Mouse (Mus musculus) CD8-positive naive resting alpha-beta T cell, adult 2 months (primary cell): ENCODE measurements around the gene Mgat4d.
"Not testable (repeated sequence)": the region's sequence is repeated elsewhere in the genome, so short reads cannot be mapped to it uniquely, and the experiment has no call there.

Source experiments
- DNase-seq, 2 experiments: peaks; one replicate each; pipeline ENCODE4 v3.0.0; 2022; ENCODE audit warnings: low read depth in 2 of 2, low spot score in 2 of 2

Gene Mgat4d

GRCm38 (mm10) chr8:83348263-83348662 is at the start of gene Mgat4d:
Gene Mgat4d (plus strand): TSS chr8:83348471.
- no peak for DNase-seq

- peak in 1 of 2 experiments; percentile 7 for DNase-seq
Measured at GRCm38 (mm10) chr8:83300135-83300534, 48.1 kb upstream of the Mgat4d start.

- DNase-seq = no peak
Measured at GRCm38 (mm10) chr8:83304946-83305345, 43.3 kb upstream of the Mgat4d start.

- no peak for DNase-seq
Measured at GRCm38 (mm10) chr8:83309836-83310235, 38.4 kb upstream of the Mgat4d start.

- not testable (repeated sequence) for DNase-seq
Measured at GRCm38 (mm10) chr8:83315084-83315483, 33.2 kb upstream of the Mgat4d start.

GRCm38 (mm10) chr8:83315691-83316090 is 32.6 kb upstream of the Mgat4d start:
- no peak for DNase-seq

- DNase-seq = no peak
Measured at GRCm38 (mm10) chr8:83320543-83320942, 27.7 kb upstream of the Mgat4d start.

- no peak for DNase-seq
Measured at GRCm38 (mm10) chr8:83322374-83322773, 25.9 kb upstream of the Mgat4d start.

- no peak for DNase-seq
Measured at GRCm38 (mm10) chr8:83323056-83323455, 25.2 kb upstream of the Mgat4d start.

- no peak for DNase-seq
Measured at GRCm38 (mm10) chr8:83327889-83328288, 20.4 kb upstream of the Mgat4d start.

- DNase-seq = peak in 1 of 2 experiments; percentile 6
Measured at GRCm38 (mm10) chr8:83331567-83331898, 16.7 kb upstream of the Mgat4d start.

GRCm38 (mm10) chr8:83331899-83332697 is 16.2 kb upstream of the Mgat4d start, which contains the start of gene Elmod2:
Gene Elmod2 (minus strand): TSS chr8:83332486.
- DNase-seq = peak; percentile 81 to 87

- no peak for DNase-seq
Measured at GRCm38 (mm10) chr8:83332864-83333263, 15.4 kb upstream of the Mgat4d start.

GRCm38 (mm10) chr8:83342076-83342475 is 6.2 kb upstream of the Mgat4d start:
- DNase-seq = no peak

- DNase-seq = no peak
Measured at GRCm38 (mm10) chr8:83342693-83343092, 5.6 kb upstream of the Mgat4d start.

- DNase-seq = no peak
Measured at GRCm38 (mm10) chr8:83351315-83351714, 3.0 kb downstream of the Mgat4d start.

GRCm38 (mm10) chr8:83363156-83363769 is 15.0 kb downstream of the Mgat4d start:
- no peak for DNase-seq

GRCm38 (mm10) chr8:83377231-83377630 is 29.0 kb downstream of the Mgat4d start:
- no peak for DNase-seq

GRCm38 (mm10) chr8:83380141-83380540 is 31.9 kb downstream of the Mgat4d start:
- DNase-seq = no peak

- no peak for DNase-seq
Measured at GRCm38 (mm10) chr8:83381016-83381415, 32.7 kb downstream of the Mgat4d start.

GRCm38 (mm10) chr8:83382850-83383249 is 34.6 kb downstream of the Mgat4d start:
- no peak for DNase-seq

GRCm38 (mm10) chr8:83389316-83390005 is 41.2 kb downstream of the Mgat4d start, which contains the start of gene Clgn:
Gene Clgn (plus strand): TSS chr8:83389867.
- DNase-seq = no peak
